Mouse (Mus musculus) hindbrain, embryonic 14.5 days (tissue): Measurements from ENCODE around the gene Vat1. TPM values are rescaled to one million over a fixed set of nuclear protein-coding genes. Genes with fewer than 3 reads are reported as not detected.

Experiments used
- ATAC-seq: fragments of 200-750 bp; cut with Nextera tagmentation; 2 replicates; pipeline ENCODE4 v1.8.0; 2017; ENCODE audit warnings: moderate number of reproducible peaks, mild to moderate bottlenecking, moderate TSS enrichment, moderate library complexity; ENCODE audit not compliant: low FRiP score
- DNase-seq: peaks from one replicate; pipeline ENCODE4 v3.0.0-alpha.2; 2015; ENCODE audit warnings: low spot score
- H3K27ac ChIP-seq: fragments of 300-500 bp; sonication (generic); 2 replicates; pipeline ENCODE4 v1.5.1; 2014; ENCODE audit warnings: mild to moderate bottlenecking, moderate library complexity
- H3K27me3 ChIP-seq: fragments of 300-500 bp; sonication (generic); 2 replicates; pipeline ENCODE4 v1.6.1; 2014; ENCODE audit warnings: mild to moderate bottlenecking, low read length, mixed read lengths; ENCODE audit not compliant: control insufficient read depth, insufficient read depth
- H3K36me3 ChIP-seq: fragments of 300-500 bp; sonication (generic); replicated peaks from 2 replicates; pipeline ENCODE4 v1.6.1; 2014; ENCODE audit not compliant: control insufficient read depth, insufficient read depth
- H3K4me1 ChIP-seq: fragments of 300-500 bp; sonication (generic); replicated peaks from 2 replicates; pipeline ENCODE4 v1.6.1; 2014; ENCODE audit warnings: antibody characterized with exemption, low read length, mixed read lengths; ENCODE audit not compliant: control insufficient read depth, insufficient read depth
- H3K4me2 ChIP-seq: fragments of 300-500 bp; sonication (generic); replicated peaks from 2 replicates; pipeline ENCODE4 v1.6.1; 2014; ENCODE audit warnings: mild to moderate bottlenecking, moderate library complexity
- H3K4me3 ChIP-seq: fragments of 300-500 bp; sonication (generic); replicated peaks from 2 replicates; pipeline ENCODE4 v1.5.1; 2014; ENCODE audit warnings: mild to moderate bottlenecking, low read length
- H3K9ac ChIP-seq: fragments of 300-500 bp; sonication (generic); 2 replicates; pipeline ENCODE4 v1.6.1; 2014
- H3K9me3 ChIP-seq: fragments of 300-500 bp; sonication (generic); 2 replicates; pipeline ENCODE4 v1.6.1; 2016; ENCODE audit warnings: low read length; ENCODE audit not compliant: control insufficient read depth
- WGBS: fragments of 180-500 bp; shearing (Covaris S2); extraction: QIAGEN DNeasy Blood & Tissue Kit; methylation state at CpG from one replicate; pipeline ENCODE4 v1.1.7; 2014; 5-methylcytosine and 5-hydroxymethylcytosine counted together
- microRNA-seq: library from miRNA; unstranded; fragments of <30 nt; microRNA quantifications from one replicate; pipeline ENCODE4, GENCODE M21; 2016
- polyA plus RNA-seq: library from polyadenylated mRNA; unstranded; fragments of >200 nt; fragmentation: Nextera tagmentation; extraction: Ambion mirVana; gene quantifications from 2 replicates; pipeline ENCODE4 v1.2.1, GENCODE M21; 2014

Vat1 gene
- polyA plus RNA-seq, 1 experiment from 2014 or later, result 99.9 TPM

GRCm38 (mm10) chr11:101420148-101420547, 45.9 kb downstream of the Vat1 start:
- Histone ChIP-seq H3K4me2 (no peak overlapping the region), H3K4me1 (peaks cover 12% of the 10 kb centered on the region), H3K27me3 (no peaks in the 10 kb centered on the region), H3K27ac (no peak overlapping the region), H3K4me3 (no peak overlapping the region), H3K36me3 (no peaks in the 10 kb centered on the region), H3K9me3 (no peaks in the 10 kb centered on the region), H3K9ac (no peak overlapping the region)
- WGBS, result 89% methylated on average over 5 of the region's 5 CpGs
- ATAC-seq, result no peak
- no peak for DNase-seq

- DNase-seq (no peak), ATAC-seq (no peak)
- Histone ChIP-seq H3K9me3 (no peaks in the 10 kb centered on the region), H3K36me3 (no peaks in the 10 kb centered on the region), H3K9ac (no peak overlapping the region), H3K4me2 (no peak overlapping the region), H3K27me3 (no peaks in the 10 kb centered on the region), H3K4me1 (peaks cover 12% of the 10 kb centered on the region), H3K27ac (no peak overlapping the region), H3K4me3 (no peak overlapping the region)
- 35% methylated on average over 3 of the region's 3 CpGs for WGBS
Measured at GRCm38 (mm10) chr11:101419610-101420009, 46.4 kb downstream of the Vat1 start.

GRCm38 (mm10) chr11:101418991-101419390, 47.0 kb downstream of the Vat1 start:
- DNase-seq (no peak), ATAC-seq (no peak)
- Histone ChIP-seq H3K4me3 (no peak overlapping the region), H3K36me3 (peaks cover 2% of the 10 kb centered on the region), H3K27ac (no peak overlapping the region), H3K4me1 (peaks cover 8% of the 10 kb centered on the region), H3K9ac (no peak overlapping the region), H3K27me3 (no peaks in the 10 kb centered on the region), H3K4me2 (no peak overlapping the region), H3K9me3 (no peaks in the 10 kb centered on the region)
- 58% methylated on average over 6 of the region's 6 CpGs for WGBS

GRCm38 (mm10) chr11:101417101-101417855, 48.8 kb downstream of the Vat1 start, which contains the start of gene Aarsd1:
Gene Aarsd1, minus strand, starts transcription at chr11:101417615.
- Histone ChIP-seq H3K4me3 (peak within 1 kb of the TSS; percentile 63), H3K4me2 (peak within 1 kb of the TSS; percentile 55), H3K27ac (peak within 1 kb of the TSS; percentile 80), H3K27me3 (no peaks in the 10 kb centered on the region), H3K4me1 (peaks cover 6% of the 10 kb centered on the region; the same call in 1 of the 2 replicates), H3K9me3 (no peaks in the 10 kb centered on the region), H3K36me3 (peaks cover 18% of the 10 kb centered on the region), H3K9ac (peak within 1 kb of the TSS; percentile 77)
- DNase-seq, result peak; percentile 90
- peak; percentile 82 for ATAC-seq
- WGBS, result under 1% methylated on average over 45 of the region's 45 CpGs

GRCm38 (mm10) chr11:101416433-101417100, 49.5 kb downstream of the Vat1 start:
- peak overlapping the region; percentile 63 for H3K4me3 ChIP-seq
- H3K27ac ChIP-seq, result peak overlapping the region; percentile 80
- no peaks in the 10 kb centered on the region for H3K27me3 ChIP-seq
- no peaks in the 10 kb centered on the region for H3K9me3 ChIP-seq
- ATAC-seq (peak; percentile 12; the same call in 1 of the 2 replicates), DNase-seq (no peak)
- H3K9ac ChIP-seq, result peak overlapping the region; percentile 77
- peak overlapping the region; percentile 55 for H3K4me2 ChIP-seq
- peaks cover 23% of the 10 kb centered on the region for H3K36me3 ChIP-seq
- 2% methylated on average over 11 of the region's 11 CpGs for WGBS
- peaks cover 6% of the 10 kb centered on the region; the same call in 1 of the 2 replicates for H3K4me1 ChIP-seq

GRCm38 (mm10) chr11:101415306-101415705, 50.7 kb downstream of the Vat1 start:
- DNase-seq, result no peak
- WGBS, result 78% methylated on average over 2 of the region's 2 CpGs
- Histone ChIP-seq H3K36me3 (peaks cover 35% of the 10 kb centered on the region), H3K27ac (no peak overlapping the region), H3K9me3 (no peaks in the 10 kb centered on the region), H3K27me3 (no peaks in the 10 kb centered on the region), H3K4me2 (no peak overlapping the region), H3K9ac (no peak overlapping the region), H3K4me1 (peaks cover 6% of the 10 kb centered on the region; the same call in 1 of the 2 replicates), H3K4me3 (no peak overlapping the region)
- no peak for ATAC-seq

Small RNA genes lying within 50 kb of the gene (microRNA-seq; reads per million reads assigned to microRNA genes)
- not detected for gene Mir6929

Other genes with a start within 250 kb of the Vat1 start
- gene Ezh1, start 239.8 kb downstream of the Vat1 start, polyA plus RNA-seq, result 26.9 and 37.2 TPM in 2 replicates
- gene Ramp2, start 220.2 kb downstream of the Vat1 start, polyA plus RNA-seq, result 102 and 117 TPM in 2 replicates
- gene Vps25, start 212.5 kb downstream of the Vat1 start, polyA plus RNA-seq, result 122 and 133 TPM in 2 replicates
- gene Wnk4, start 205.7 kb downstream of the Vat1 start, polyA plus RNA-seq, result 5.3 and 6.0 TPM in 2 replicates
- 0.42 and 0.91 TPM in 2 replicates for gene Cntd1, start 187.2 kb downstream of the Vat1 start, polyA plus RNA-seq
- 242 and 256 TPM in 2 replicates for gene Coa3, start 187.1 kb downstream of the Vat1 start, polyA plus RNA-seq
- gene Becn1, start 163.9 kb downstream of the Vat1 start, polyA plus RNA-seq, result 172 and 176 TPM in 2 replicates
- gene Psme3, start 150.0 kb downstream of the Vat1 start, polyA plus RNA-seq, result 89.7 and 97.3 TPM in 2 replicates
- 1.3 and 1.6 TPM in 2 replicates for gene Aoc2, start 141.2 kb downstream of the Vat1 start, polyA plus RNA-seq
- 0.21 and 0.28 TPM in 2 replicates for gene Aoc3, start 135.6 kb downstream of the Vat1 start, polyA plus RNA-seq
- not detected in 2 replicates for gene G6pc, start 98.7 kb downstream of the Vat1 start, polyA plus RNA-seq
- gene Aarsd1, start 48.6 kb downstream of the Vat1 start, polyA plus RNA-seq, result 82.4 and 85.3 TPM in 2 replicates
- gene Gm27029, start 41.4 kb downstream of the Vat1 start, polyA plus RNA-seq, result 7.3 and 8.8 TPM in 2 replicates
- gene Rundc1, start 41.1 kb downstream of the Vat1 start, polyA plus RNA-seq, result 23.1 and 24.1 TPM in 2 replicates
- 1.9 and 2.2 TPM in 2 replicates for gene Ptges3l, start 40.9 kb downstream of the Vat1 start, polyA plus RNA-seq
- 248 and 297 TPM in 2 replicates for gene Rpl27, start 23.9 kb downstream of the Vat1 start, polyA plus RNA-seq
- gene Ifi35, start 17.8 kb downstream of the Vat1 start, polyA plus RNA-seq, result 2.6 and 5.4 TPM in 2 replicates
- gene Rnd2, start 1.2 kb downstream of the Vat1 start, polyA plus RNA-seq, result 51.0 and 52.5 TPM in 2 replicates
- gene Brca1, start 85.7 kb upstream of the Vat1 start, polyA plus RNA-seq, result 3.2 TPM in 2 replicates
- 90.1 and 93.0 TPM in 2 replicates for gene Nbr1, start 85.9 kb upstream of the Vat1 start, polyA plus RNA-seq
- 4.7 and 4.8 TPM in 2 replicates for gene Tmem106a, start 116.0 kb upstream of the Vat1 start, polyA plus RNA-seq
- gene Gm11634, start 133.0 kb upstream of the Vat1 start, polyA plus RNA-seq, result not detected in 2 replicates
- gene Rdm1, start 161.0 kb upstream of the Vat1 start, polyA plus RNA-seq, result 13.7 and 16.6 TPM in 2 replicates
- gene Arl4d, start 199.3 kb upstream of the Vat1 start, polyA plus RNA-seq, result 5.6 and 5.9 TPM in 2 replicates